Mouse (Mus musculus) A20 (cell line): ENCODE measurements at regions not wholly inside any gene's neighbourhood (a gene's known extent, or its start where the extent isn't known, plus 50 kb on each side); places are given as distances from the start of the nearest gene placed in this dataset.

ENCODE experiments used
- DNase-seq: peaks from one replicate; pipeline ENCODE4 v3.0.0-alpha.2; 2011; ENCODE audit warnings: low read depth, low spot score

- DNase-seq: no peak
Measured at GRCm38 (mm10) chr1:105206216-105206615, 150.3 kb downstream of the Rnf152 start.

- DNase-seq: no peak
Measured at GRCm38 (mm10) chr1:105199305-105199704, 157.2 kb downstream of the Rnf152 start.

GRCm38 (mm10) chr1:105191126-105191525 is 165.4 kb downstream of the Rnf152 start:
- no peak for DNase-seq

- DNase-seq: no peak
Measured at GRCm38 (mm10) chr1:105188920-105189266, 167.6 kb downstream of the Rnf152 start.

GRCm38 (mm10) chr1:105188210-105188919 is 168.1 kb downstream of the Rnf152 start:
- no peak for DNase-seq

- DNase-seq: no peak
Measured at GRCm38 (mm10) chr1:105184470-105184869, 172.0 kb downstream of the Rnf152 start.

GRCm38 (mm10) chr1:105179371-105179823 is 177.1 kb downstream of the Rnf152 start:
- no peak for DNase-seq

- DNase-seq: no peak
Measured at GRCm38 (mm10) chr1:105178773-105179172, 177.7 kb downstream of the Rnf152 start.

- DNase-seq: no peak
Measured at GRCm38 (mm10) chr1:105177938-105178337, 178.6 kb downstream of the Rnf152 start.

GRCm38 (mm10) chr1:105177015-105177762 is 179.3 kb downstream of the Rnf152 start:
- no peak for DNase-seq

- peak; percentile 53 for DNase-seq
Measured at GRCm38 (mm10) chr1:105170979-105171378, 185.5 kb downstream of the Rnf152 start.

- DNase-seq: peak; percentile 18
Measured at GRCm38 (mm10) chr1:105170114-105170506, 186.4 kb downstream of the Rnf152 start.

GRCm38 (mm10) chr1:105169455-105170113 is 186.9 kb downstream of the Rnf152 start:
- no peak for DNase-seq

- no peak for DNase-seq
Measured at GRCm38 (mm10) chr1:105168808-105169207, 187.7 kb downstream of the Rnf152 start.

GRCm38 (mm10) chr1:105157459-105158124 is 198.9 kb downstream of the Rnf152 start:
- no peak for DNase-seq

GRCm38 (mm10) chr1:105152175-105152828 is 204.2 kb downstream of the Rnf152 start:
- no peak for DNase-seq

GRCm38 (mm10) chr1:105151466-105151846 is 205.1 kb downstream of the Rnf152 start:
- DNase-seq: no peak

GRCm38 (mm10) chr1:105150624-105151465 is 205.7 kb downstream of the Rnf152 start:
- no peak for DNase-seq

GRCm38 (mm10) chr1:105148792-105149191 is 207.7 kb downstream of the Rnf152 start:
- DNase-seq: no peak

- no peak for DNase-seq
Measured at GRCm38 (mm10) chr1:105148048-105148447, 208.5 kb downstream of the Rnf152 start.

GRCm38 (mm10) chr1:105123936-105124335 is 232.6 kb downstream of the Rnf152 start:
- DNase-seq: no peak
